Mouse (Mus musculus): ENCODE measurements around the gene Taf1a. TPM values are rescaled to one million over a fixed set of nuclear protein-coding genes. Genes with fewer than 3 reads are reported as not detected.

Gene Taf1a
- 1.7 and 2.1 TPM in 2 replicates for polyA plus RNA-seq (2012)

GRCm38 (mm10) chr1:183388426-183389406, at the start of gene Taf1a:
TSS of gene Taf1a (plus strand) at chr1:183388981.

GRCm38 (mm10) chr1:183369427-183370014, 19.3 kb upstream of the Taf1a start, which contains the start of gene Mia3:
TSS of gene Mia3 (minus strand) at chr1:183369553.

GRCm38 (mm10) chr1:183417873-183418272, 29.1 kb downstream of the Taf1a start, which contains the start of gene Hhipl2:
TSS of gene Hhipl2 (plus strand) at chr1:183418215.

Other genes with a start within 250 kb of the Taf1a start
- gene Disp1, start 167.5 kb upstream of the Taf1a start, polyA plus RNA-seq (2012) = 11.8 and 18.6 TPM in 2 replicates
- 20.8 and 29.3 TPM in 2 replicates for gene Aida, start 92.4 kb upstream of the Taf1a start, polyA plus RNA-seq (2012)
- gene Brox, start 91.7 kb upstream of the Taf1a start, polyA plus RNA-seq (2012) = 3.3 and 4.2 TPM in 2 replicates
- gene Mia3, start 19.4 kb upstream of the Taf1a start, polyA plus RNA-seq (2012) = 25.2 and 29.9 TPM in 2 replicates
- 0.03 TPM in 2 replicates for gene Hhipl2, start 29.2 kb downstream of the Taf1a start, polyA plus RNA-seq (2012)

Data from megakaryocyte-erythroid progenitor cell, adult 5 weeks (primary cell).